Mouse (Mus musculus): ENCODE measurements around the gene Sh3d19. TPM values are rescaled to one million over a fixed set of nuclear protein-coding genes. Genes with fewer than 3 reads are reported as not detected.

Sh3d19 gene
- polyA plus RNA-seq, 1 experiment from 2014 or later: 23.0 TPM

DNA sequence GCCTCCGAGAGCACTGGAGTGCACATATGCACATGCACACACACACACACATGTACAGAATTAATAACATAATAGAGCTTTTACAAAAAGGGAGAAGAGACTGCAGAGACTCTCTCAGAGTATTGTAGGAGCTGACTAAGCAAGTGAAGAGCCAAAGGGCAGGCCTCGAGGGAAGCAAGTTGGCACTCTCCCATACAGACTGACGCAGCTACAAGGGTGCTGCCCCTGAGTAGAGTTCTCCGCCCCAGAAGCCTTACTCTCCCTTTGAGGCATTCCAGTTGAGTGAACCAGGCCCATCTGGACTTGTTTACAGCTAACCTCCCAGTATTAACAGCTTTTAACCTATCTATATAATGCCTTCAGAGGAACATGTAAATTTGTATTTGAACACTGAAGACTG, 85.8 kb downstream of the Sh3d19 start:
- DNase-seq (ENCODE audit: low spot score) (peak; percentile 53), ATAC-seq (ENCODE audit: low FRiP score, low TSS enrichment) (peak; percentile 80)
- H3K4me2 ChIP-seq (replicated peaks; ENCODE audit: low read depth): no peak overlapping the region
- no peak overlapping the region for H3K4me3 ChIP-seq (ENCODE audit: low read depth, low read length)
- 38% methylated on average over 4 of the region's 4 CpGs for WGBS
- no peak overlapping the region for H3K9ac ChIP-seq (ENCODE audit: low read length)
- H3K27ac ChIP-seq (replicated peaks): no peak overlapping the region
- no peaks in the 10 kb centered on the region for H3K9me3 ChIP-seq (ENCODE audit: control insufficient read depth, low read length)
- no peaks in the 10 kb centered on the region for H3K36me3 ChIP-seq (ENCODE audit: control insufficient read depth, insufficient read depth, low read length)
- no peaks in the 10 kb centered on the region for H3K4me1 ChIP-seq (replicated peaks; ENCODE audit: control insufficient read depth, insufficient read depth)
- no peaks in the 10 kb centered on the region for H3K27me3 ChIP-seq (ENCODE audit: control insufficient read depth, insufficient read depth, low read length)
- TF ChIP-seq CTCF (IDR thresholded peaks at IDR 0.05; ENCODE audit: low read depth) (no peak), EP300 (optimal IDR thresholded peaks at IDR 0.05) (no peak)

DNA sequence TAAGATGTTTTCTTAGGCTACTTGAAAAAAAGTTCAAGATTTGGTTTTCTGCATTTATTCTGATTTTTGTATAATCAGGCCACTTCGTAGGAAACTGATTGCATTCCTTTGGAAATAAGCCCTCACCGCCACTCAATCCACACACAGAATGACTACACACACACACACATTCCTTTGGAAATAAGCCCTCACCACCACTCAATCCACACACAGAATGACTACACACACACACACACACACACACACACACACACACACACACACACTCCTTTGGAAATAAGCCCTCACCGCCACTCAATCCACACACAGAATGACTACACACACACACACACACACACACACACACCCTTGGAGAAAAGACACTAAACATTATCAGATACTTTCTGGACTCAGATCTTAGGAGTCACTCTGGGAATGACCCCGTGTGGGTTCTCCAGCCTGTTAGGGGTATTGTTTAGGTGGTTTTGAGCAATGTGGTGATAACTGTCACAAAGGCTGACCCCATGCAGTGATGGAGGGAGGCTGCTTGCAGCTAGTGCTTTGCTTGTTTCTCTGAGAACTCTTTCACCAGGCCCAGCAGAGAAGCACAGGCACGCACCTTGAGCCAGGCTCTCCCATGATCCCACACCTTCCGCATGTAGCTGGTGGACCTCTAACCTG, 86.7 kb downstream of the Sh3d19 start:
- H3K9me3 ChIP-seq (ENCODE audit: control insufficient read depth, low read length): no peaks in the 10 kb centered on the region
- H3K4me3 ChIP-seq (ENCODE audit: low read depth, low read length): no peak overlapping the region
- WGBS: 63% methylated on average over 6 of the region's 6 CpGs
- H3K36me3 ChIP-seq (ENCODE audit: control insufficient read depth, insufficient read depth, low read length): no peaks in the 10 kb centered on the region
- no peaks in the 10 kb centered on the region for H3K27me3 ChIP-seq (ENCODE audit: control insufficient read depth, insufficient read depth, low read length)
- TF ChIP-seq CTCF (IDR thresholded peaks at IDR 0.05; ENCODE audit: low read depth) (no peak), EP300 (optimal IDR thresholded peaks at IDR 0.05) (no peak)
- no peak overlapping the region for H3K9ac ChIP-seq (ENCODE audit: low read length)
- ATAC-seq (ENCODE audit: low FRiP score, low TSS enrichment): no peak
- H3K4me2 ChIP-seq (replicated peaks; ENCODE audit: low read depth): no peak overlapping the region
- H3K27ac ChIP-seq (replicated peaks): no peak overlapping the region
- no peaks in the 10 kb centered on the region for H3K4me1 ChIP-seq (replicated peaks; ENCODE audit: control insufficient read depth, insufficient read depth)
- DNase-seq (ENCODE audit: low spot score): no peak

DNA sequence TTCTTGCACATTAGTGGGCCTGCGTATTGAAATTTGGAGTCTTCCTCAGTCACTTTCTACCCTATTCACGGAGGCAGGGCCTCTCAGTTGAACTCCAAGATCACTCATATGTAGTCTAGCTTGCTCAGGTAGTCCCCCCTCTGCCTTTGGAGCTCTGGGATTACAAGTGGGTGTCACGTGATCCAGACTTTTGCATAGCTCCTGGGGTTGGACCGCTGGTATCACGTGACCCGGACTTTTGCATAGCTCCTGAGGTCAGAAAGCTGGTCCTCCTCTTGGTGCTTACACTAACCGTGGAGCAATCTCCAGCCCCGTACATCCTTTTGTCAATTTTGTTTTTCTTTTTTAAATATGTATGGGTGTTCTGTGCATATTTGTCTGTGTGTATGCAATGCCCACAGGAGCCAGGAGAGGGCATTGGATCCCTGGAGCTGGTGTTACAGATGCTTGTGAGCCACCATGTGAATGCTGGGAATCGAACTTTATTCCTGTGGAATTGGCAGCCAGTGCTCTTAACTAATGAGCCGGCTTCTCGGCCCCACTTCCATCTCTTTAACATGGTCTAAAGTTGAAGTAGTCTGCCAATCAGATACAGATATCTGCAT, 98.8 kb downstream of the Sh3d19 start:
- H3K9ac ChIP-seq (ENCODE audit: low read length): no peak overlapping the region
- H3K4me1 ChIP-seq (replicated peaks; ENCODE audit: control insufficient read depth, insufficient read depth): no peaks in the 10 kb centered on the region
- no peaks in the 10 kb centered on the region for H3K9me3 ChIP-seq (ENCODE audit: control insufficient read depth, low read length)
- 93% methylated on average over 11 of the region's 11 CpGs for WGBS
- ATAC-seq (ENCODE audit: low FRiP score, low TSS enrichment) (no peak), DNase-seq (ENCODE audit: low spot score) (peak; percentile 23)
- no peak overlapping the region for H3K4me2 ChIP-seq (replicated peaks; ENCODE audit: low read depth)
- H3K36me3 ChIP-seq (ENCODE audit: control insufficient read depth, insufficient read depth, low read length): no peaks in the 10 kb centered on the region
- no peak overlapping the region for H3K4me3 ChIP-seq (ENCODE audit: low read depth, low read length)
- TF ChIP-seq CTCF (IDR thresholded peaks at IDR 0.05; ENCODE audit: low read depth) (peak; percentile 60), EP300 (optimal IDR thresholded peaks at IDR 0.05) (no peak)
- H3K27me3 ChIP-seq (ENCODE audit: control insufficient read depth, insufficient read depth, low read length): no peaks in the 10 kb centered on the region
- no peak overlapping the region for H3K27ac ChIP-seq (replicated peaks)

DNA sequence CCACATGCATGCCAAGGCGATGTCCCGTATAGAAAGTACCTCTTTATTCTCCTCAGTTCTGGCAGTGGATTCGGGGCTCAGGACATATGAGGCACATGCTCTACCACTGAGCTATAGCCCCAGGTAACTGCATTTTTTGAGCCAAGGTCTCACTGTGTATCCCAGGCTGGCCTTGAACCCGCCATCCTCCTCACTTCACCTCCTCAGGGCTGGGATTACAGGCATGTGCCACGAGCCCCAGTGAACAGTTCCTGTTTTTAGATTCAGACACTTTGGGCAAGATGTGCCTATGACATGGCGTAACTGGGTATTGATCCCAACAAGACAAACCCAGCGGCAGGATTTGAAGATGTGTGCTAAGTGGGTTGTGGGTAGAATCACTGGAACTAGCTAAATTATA, 99.9 kb downstream of the Sh3d19 start:
- Histone ChIP-seq H3K9ac (ENCODE audit: low read length) (no peak overlapping the region), H3K27ac (replicated peaks) (no peak overlapping the region), H3K4me2 (replicated peaks; ENCODE audit: low read depth) (no peak overlapping the region), H3K9me3 (ENCODE audit: control insufficient read depth, low read length) (no peaks in the 10 kb centered on the region), H3K4me3 (ENCODE audit: low read depth, low read length) (no peak overlapping the region), H3K36me3 (ENCODE audit: control insufficient read depth, insufficient read depth, low read length) (no peaks in the 10 kb centered on the region), H3K4me1 (replicated peaks; ENCODE audit: control insufficient read depth, insufficient read depth) (no peaks in the 10 kb centered on the region), H3K27me3 (ENCODE audit: control insufficient read depth, insufficient read depth, low read length) (no peaks in the 10 kb centered on the region)
- ATAC-seq (ENCODE audit: low FRiP score, low TSS enrichment) (no peak), DNase-seq (ENCODE audit: low spot score) (no peak)
- WGBS: 93% methylated on average over 7 of the region's 7 CpGs
- TF ChIP-seq EP300 (optimal IDR thresholded peaks at IDR 0.05): no peak
- no peak for TF ChIP-seq CTCF (IDR thresholded peaks at IDR 0.05; ENCODE audit: low read depth)

DNA sequence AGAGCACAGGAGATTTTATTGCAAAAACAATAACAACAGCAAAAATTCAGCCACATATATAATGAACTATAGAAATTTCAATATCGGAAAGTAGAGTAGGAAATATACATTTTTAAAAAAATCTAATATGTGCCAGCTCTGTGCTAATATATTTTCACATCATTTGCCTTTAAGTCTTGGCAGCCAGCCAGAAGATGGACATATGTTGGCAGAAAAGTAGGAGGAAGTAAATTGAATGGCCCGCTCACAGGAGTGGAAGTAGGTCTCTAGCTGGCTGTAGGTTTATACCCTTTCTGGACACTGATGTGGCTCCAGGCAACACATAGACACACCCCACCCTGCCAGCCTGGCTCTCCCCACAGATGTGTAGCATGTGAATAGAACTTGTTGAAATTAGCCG, 101.2 kb downstream of the Sh3d19 start:
- Histone ChIP-seq H3K4me2 (replicated peaks; ENCODE audit: low read depth) (no peak overlapping the region), H3K27ac (replicated peaks) (no peak overlapping the region), H3K36me3 (ENCODE audit: control insufficient read depth, insufficient read depth, low read length) (no peaks in the 10 kb centered on the region), H3K4me1 (replicated peaks; ENCODE audit: control insufficient read depth, insufficient read depth) (no peaks in the 10 kb centered on the region), H3K27me3 (ENCODE audit: control insufficient read depth, insufficient read depth, low read length) (no peaks in the 10 kb centered on the region), H3K9ac (ENCODE audit: low read length) (no peak overlapping the region), H3K9me3 (ENCODE audit: control insufficient read depth, low read length) (no peaks in the 10 kb centered on the region), H3K4me3 (ENCODE audit: low read depth, low read length) (no peak overlapping the region)
- ATAC-seq (ENCODE audit: low FRiP score, low TSS enrichment) (no peak), DNase-seq (ENCODE audit: low spot score) (no peak)
- 67% methylated on average over 3 of the region's 3 CpGs for WGBS
- no peak for TF ChIP-seq CTCF (IDR thresholded peaks at IDR 0.05; ENCODE audit: low read depth)
- TF ChIP-seq EP300 (optimal IDR thresholded peaks at IDR 0.05): no peak

DNA sequence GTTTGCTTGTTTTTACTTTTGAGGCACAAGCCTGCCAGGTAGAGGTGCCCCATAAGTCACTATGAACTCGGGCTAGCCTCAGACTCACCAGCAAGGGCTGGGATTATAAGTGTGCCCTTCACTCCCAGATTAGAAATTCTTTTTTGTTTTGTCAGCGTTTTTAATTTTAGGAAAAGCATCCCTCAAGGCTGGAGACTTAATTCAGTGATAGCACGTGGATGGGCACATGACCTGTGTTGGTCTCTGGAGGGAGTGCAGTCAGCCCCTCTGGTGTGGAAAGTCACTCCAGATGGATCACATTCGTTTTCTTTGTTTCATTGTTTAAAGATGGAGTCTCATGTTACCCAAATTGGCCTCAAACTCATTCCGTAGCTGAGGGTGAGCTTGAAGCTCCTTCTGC, 102.0 kb downstream of the Sh3d19 start:
- 69% methylated on average over 5 of the region's 5 CpGs for WGBS
- no peaks in the 10 kb centered on the region for H3K27me3 ChIP-seq (ENCODE audit: control insufficient read depth, insufficient read depth, low read length)
- H3K27ac ChIP-seq (replicated peaks): no peak overlapping the region
- no peak for TF ChIP-seq CTCF (IDR thresholded peaks at IDR 0.05; ENCODE audit: low read depth)
- TF ChIP-seq EP300 (optimal IDR thresholded peaks at IDR 0.05): no peak
- no peak overlapping the region for H3K9ac ChIP-seq (ENCODE audit: low read length)
- H3K36me3 ChIP-seq (ENCODE audit: control insufficient read depth, insufficient read depth, low read length): no peaks in the 10 kb centered on the region
- no peak overlapping the region for H3K4me3 ChIP-seq (ENCODE audit: low read depth, low read length)
- DNase-seq (ENCODE audit: low spot score): no peak
- no peaks in the 10 kb centered on the region for H3K4me1 ChIP-seq (replicated peaks; ENCODE audit: control insufficient read depth, insufficient read depth)
- no peak overlapping the region for H3K4me2 ChIP-seq (replicated peaks; ENCODE audit: low read depth)
- no peak for ATAC-seq (ENCODE audit: low FRiP score, low TSS enrichment)
- H3K9me3 ChIP-seq (ENCODE audit: control insufficient read depth, low read length): no peaks in the 10 kb centered on the region
